Mouse (Mus musculus): ENCODE measurements around the gene Cnn2. TPM values are rescaled to one million over a fixed set of nuclear protein-coding genes. Genes with fewer than 3 reads are reported as not detected.

Cnn2 gene
- 221 and 261 TPM in 2 replicates for polyA plus RNA-seq (2015; fragmentation: Nextera tagmentation; extraction: Ambion mirVana)

DNA sequence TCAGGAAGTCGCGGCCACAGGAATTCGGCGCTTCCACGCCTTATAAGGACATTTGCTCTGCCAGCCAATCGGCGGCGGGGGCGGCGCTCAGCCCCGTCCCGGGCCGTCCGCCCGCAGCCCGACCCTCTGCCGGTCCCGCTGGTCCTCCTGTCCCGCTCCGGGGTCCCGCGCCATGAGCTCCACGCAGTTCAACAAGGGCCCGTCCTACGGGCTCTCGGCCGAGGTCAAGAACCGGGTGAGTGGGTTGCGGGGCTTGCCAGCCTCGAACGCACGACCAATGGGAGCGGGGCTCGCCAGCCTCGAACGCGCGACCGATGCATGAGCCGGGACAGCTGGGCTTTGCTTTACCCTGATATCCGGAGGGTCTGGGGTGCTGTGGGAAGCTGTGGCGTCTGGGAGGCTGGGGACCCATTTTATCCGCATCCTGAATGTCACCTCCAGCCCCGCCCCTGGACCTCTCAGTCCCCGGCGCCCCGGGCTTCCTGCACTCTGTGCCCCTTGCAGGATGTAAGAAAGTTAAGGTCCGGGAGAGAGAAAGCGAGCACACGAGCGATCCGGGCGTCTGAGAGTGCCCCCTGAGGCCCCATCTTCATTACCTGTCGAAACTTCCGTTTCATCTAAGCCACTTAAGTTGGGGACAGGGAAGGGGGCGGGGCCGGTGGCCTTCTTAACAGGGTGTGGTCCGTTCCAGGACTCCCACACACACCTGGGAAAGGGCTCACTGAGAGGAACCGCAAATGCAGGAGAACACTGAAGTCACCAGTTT lies at the start of gene Cnn2:
Gene Cnn2, plus strand, starts transcription at position 79 of the 766 bp plus-strand sequence.
- Histone ChIP-seq H3K9ac (ENCODE audit: low read depth, low read length) (peak within 1 kb of the TSS; percentile 66), H3K4me1 (replicated peaks; ENCODE audit: insufficient read depth, low read length) (peaks cover 29% of the 10 kb centered on the region), H3K4me3 (replicated peaks; ENCODE audit: low read depth, low read length) (peak within 1 kb of the TSS; percentile 66), H3K9me3 (replicated peaks; ENCODE audit: low read length) (no peaks in the 10 kb centered on the region), H3K36me3 (ENCODE audit: insufficient read depth, low read length) (peaks cover 18% of the 10 kb centered on the region; the same call in 1 of the 2 replicates), H3K27me3 (ENCODE audit: insufficient read depth, low read length) (no peaks in the 10 kb centered on the region), H3K4me2 (ENCODE audit: low read length) (peak within 1 kb of the TSS; percentile 87), H3K27ac (peak within 1 kb of the TSS; percentile 86)
- ATAC-seq (replicated peaks; ENCODE audit: low FRiP score, low read depth): no peak
- WGBS: under 1% methylated on average over 56 of the region's 59 CpGs
- TF ChIP-seq CTCF (IDR thresholded peaks at IDR 0.05; ENCODE audit: low read depth): no peak
- DNase-seq (ENCODE audit: low spot score): peak; percentile 81

DNA sequence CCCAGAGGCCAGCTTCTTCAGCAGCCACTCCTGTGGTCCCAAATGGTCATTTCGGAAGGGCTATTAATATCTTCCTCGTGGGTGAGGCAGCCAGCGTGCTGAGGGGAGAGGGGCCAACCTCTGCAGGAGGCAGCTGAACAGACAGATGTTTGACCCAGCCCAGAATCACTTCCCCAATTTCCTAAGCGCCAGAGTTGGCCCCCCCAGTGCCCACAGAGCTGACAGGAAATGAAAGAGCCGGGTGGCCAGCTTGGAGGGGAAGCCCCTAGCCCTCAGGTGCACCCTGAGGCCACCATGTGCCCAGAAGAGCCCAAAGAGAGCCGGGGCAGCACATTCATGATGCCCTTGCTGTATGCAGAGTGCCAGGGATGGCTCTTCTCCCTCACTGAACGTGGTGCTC lies 47.6 kb upstream of the Cnn2 start:
- H3K4me3 ChIP-seq (replicated peaks; ENCODE audit: low read depth, low read length): no peak overlapping the region
- 50% methylated on average over 7 of the region's 7 CpGs for WGBS
- peaks cover 42% of the 10 kb centered on the region for H3K4me1 ChIP-seq (replicated peaks; ENCODE audit: insufficient read depth, low read length)
- DNase-seq (ENCODE audit: low spot score) (no peak), ATAC-seq (replicated peaks; ENCODE audit: low FRiP score, low read depth) (no peak)
- no peaks in the 10 kb centered on the region for H3K27me3 ChIP-seq (ENCODE audit: insufficient read depth, low read length)
- H3K27ac ChIP-seq: no peak overlapping the region
- no peak overlapping the region for H3K9ac ChIP-seq (ENCODE audit: low read depth, low read length)
- no peaks in the 10 kb centered on the region for H3K9me3 ChIP-seq (replicated peaks; ENCODE audit: low read length)
- no peak for TF ChIP-seq CTCF (IDR thresholded peaks at IDR 0.05; ENCODE audit: low read depth)
- no peak overlapping the region for H3K4me2 ChIP-seq (ENCODE audit: low read length)
- H3K36me3 ChIP-seq (ENCODE audit: insufficient read depth, low read length): no peaks in the 10 kb centered on the region

DNA sequence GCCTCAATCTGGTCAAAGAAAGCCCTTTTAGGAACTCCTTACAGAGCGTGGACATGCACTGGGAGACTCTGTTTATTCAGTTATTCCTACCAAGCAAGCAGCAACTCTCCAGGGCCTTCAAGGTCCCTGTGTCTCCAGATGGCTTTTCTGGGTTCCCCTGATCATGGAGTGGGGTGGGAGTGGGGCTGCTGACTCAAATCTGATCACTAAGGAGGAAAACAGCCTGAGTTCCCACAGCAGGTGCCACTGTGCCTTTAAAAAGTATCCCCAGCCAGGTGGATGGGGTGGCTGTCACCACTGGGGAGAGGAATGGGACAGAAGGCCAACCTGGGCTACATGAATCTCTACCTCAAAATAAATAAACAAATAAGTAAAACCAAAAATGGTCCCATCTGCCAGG lies 45.4 kb upstream of the Cnn2 start:
- peaks cover 33% of the 10 kb centered on the region; the same call in 1 of the 2 replicates for H3K4me1 ChIP-seq (replicated peaks; ENCODE audit: insufficient read depth, low read length)
- ATAC-seq (replicated peaks; ENCODE audit: low FRiP score, low read depth) (no peak), DNase-seq (ENCODE audit: low spot score) (no peak)
- WGBS: 94% methylated on average over 1 of the region's 1 CpGs
- no peaks in the 10 kb centered on the region for H3K27me3 ChIP-seq (ENCODE audit: insufficient read depth, low read length)
- TF ChIP-seq CTCF (IDR thresholded peaks at IDR 0.05; ENCODE audit: low read depth): no peak
- H3K4me3 ChIP-seq (replicated peaks; ENCODE audit: low read depth, low read length): no peak overlapping the region
- H3K9ac ChIP-seq (ENCODE audit: low read depth, low read length): no peak overlapping the region
- peak overlapping the region; percentile 43 for H3K27ac ChIP-seq
- H3K4me2 ChIP-seq (ENCODE audit: low read length): no peak overlapping the region
- H3K9me3 ChIP-seq (replicated peaks; ENCODE audit: low read length): no peaks in the 10 kb centered on the region
- H3K36me3 ChIP-seq (ENCODE audit: insufficient read depth, low read length): no peaks in the 10 kb centered on the region

DNA sequence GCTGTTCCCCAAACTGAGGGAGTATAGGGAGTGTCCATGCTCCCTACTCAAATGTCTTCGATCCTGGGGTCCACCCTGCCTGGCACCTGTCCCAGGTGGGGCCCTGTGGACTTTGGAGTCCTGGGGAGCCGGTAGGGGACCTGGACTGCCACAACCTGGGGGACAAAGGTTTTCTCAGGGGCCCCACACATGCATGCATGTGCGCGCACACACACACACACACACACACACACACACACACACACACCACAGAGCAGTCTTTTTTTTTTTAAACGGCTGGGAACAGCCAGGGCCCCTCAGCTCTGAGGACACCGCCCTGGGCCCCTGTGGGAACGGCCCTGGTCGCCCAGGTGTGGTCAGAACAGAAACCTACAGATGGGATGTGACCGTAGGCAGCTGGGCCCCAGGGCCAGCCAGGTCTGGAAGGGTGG lies 44.9 kb upstream of the Cnn2 start:
- H3K4me3 ChIP-seq (replicated peaks; ENCODE audit: low read depth, low read length): no peak overlapping the region
- ATAC-seq (replicated peaks; ENCODE audit: low FRiP score, low read depth): no peak
- H3K9ac ChIP-seq (ENCODE audit: low read depth, low read length): no peak overlapping the region
- no peak for TF ChIP-seq CTCF (IDR thresholded peaks at IDR 0.05; ENCODE audit: low read depth)
- 0 out of 2 replicates have a peak, but pooled peaks cover under 1% of the 10 kb centered on the region for H3K36me3 ChIP-seq (ENCODE audit: insufficient read depth, low read length)
- no peaks in the 10 kb centered on the region for H3K27me3 ChIP-seq (ENCODE audit: insufficient read depth, low read length)
- H3K27ac ChIP-seq: peak overlapping the region; percentile 43
- H3K4me1 ChIP-seq (replicated peaks; ENCODE audit: insufficient read depth, low read length): peaks cover 33% of the 10 kb centered on the region; the same call in 1 of the 2 replicates
- DNase-seq (ENCODE audit: low spot score): no peak
- WGBS: 61% methylated on average over 9 of the region's 9 CpGs
- no peaks in the 10 kb centered on the region for H3K9me3 ChIP-seq (replicated peaks; ENCODE audit: low read length)
- no peak overlapping the region for H3K4me2 ChIP-seq (ENCODE audit: low read length)

DNA sequence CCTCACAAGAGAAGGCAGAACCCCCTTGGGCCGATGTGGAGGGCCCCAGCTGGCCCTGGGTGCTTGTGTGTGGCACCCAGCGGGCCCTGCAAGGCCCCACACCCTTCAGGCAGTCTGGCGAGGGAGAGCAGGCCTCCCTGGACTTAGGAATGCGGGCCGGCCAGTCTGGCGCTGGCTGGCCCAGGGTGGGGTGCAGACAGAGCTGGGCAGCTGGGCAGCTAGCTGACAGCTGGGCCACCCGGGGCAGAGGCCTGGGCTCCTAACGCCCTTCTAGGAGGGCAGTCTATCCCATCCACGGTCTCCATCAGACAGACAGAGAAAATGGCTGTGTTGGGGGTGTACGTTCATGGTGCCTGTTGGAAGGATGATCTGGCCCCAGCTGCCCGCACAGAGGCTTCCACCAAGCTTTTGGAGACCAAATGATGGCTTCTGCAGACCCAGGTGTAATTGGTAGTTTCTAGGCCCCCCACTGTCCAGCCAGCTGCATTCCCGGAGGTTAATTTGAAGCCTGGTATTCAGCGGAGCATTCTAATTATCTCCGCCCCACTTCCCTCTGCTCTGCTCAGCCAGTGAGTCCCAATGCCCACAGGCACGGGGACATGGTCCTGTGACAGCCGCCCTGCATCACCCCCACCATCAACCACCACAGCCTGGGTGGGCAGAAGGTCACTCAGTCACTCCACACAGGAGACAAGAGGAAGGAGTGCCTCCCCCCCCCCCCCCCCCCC lies 42.7 kb upstream of the Cnn2 start:
- ATAC-seq (replicated peaks; ENCODE audit: low FRiP score, low read depth) (peak; percentile 85), DNase-seq (ENCODE audit: low spot score) (peak; percentile 79)
- H3K4me3 ChIP-seq (replicated peaks; ENCODE audit: low read depth, low read length): no peak overlapping the region
- peak overlapping the region; percentile 81 for H3K27ac ChIP-seq
- H3K9ac ChIP-seq (ENCODE audit: low read depth, low read length): peak overlapping the region; percentile 31; the same call in 1 of the 2 replicates
- H3K36me3 ChIP-seq (ENCODE audit: insufficient read depth, low read length): peaks cover 20% of the 10 kb centered on the region
- WGBS: 31% methylated on average over 16 of the region's 16 CpGs
- TF ChIP-seq CTCF (IDR thresholded peaks at IDR 0.05; ENCODE audit: low read depth): no peak
- H3K9me3 ChIP-seq (replicated peaks; ENCODE audit: low read length): no peaks in the 10 kb centered on the region
- no peak overlapping the region for H3K4me2 ChIP-seq (ENCODE audit: low read length)
- H3K27me3 ChIP-seq (ENCODE audit: insufficient read depth, low read length): no peaks in the 10 kb centered on the region
- peaks cover 20% of the 10 kb centered on the region; the same call in 1 of the 2 replicates for H3K4me1 ChIP-seq (replicated peaks; ENCODE audit: insufficient read depth, low read length)

DNA sequence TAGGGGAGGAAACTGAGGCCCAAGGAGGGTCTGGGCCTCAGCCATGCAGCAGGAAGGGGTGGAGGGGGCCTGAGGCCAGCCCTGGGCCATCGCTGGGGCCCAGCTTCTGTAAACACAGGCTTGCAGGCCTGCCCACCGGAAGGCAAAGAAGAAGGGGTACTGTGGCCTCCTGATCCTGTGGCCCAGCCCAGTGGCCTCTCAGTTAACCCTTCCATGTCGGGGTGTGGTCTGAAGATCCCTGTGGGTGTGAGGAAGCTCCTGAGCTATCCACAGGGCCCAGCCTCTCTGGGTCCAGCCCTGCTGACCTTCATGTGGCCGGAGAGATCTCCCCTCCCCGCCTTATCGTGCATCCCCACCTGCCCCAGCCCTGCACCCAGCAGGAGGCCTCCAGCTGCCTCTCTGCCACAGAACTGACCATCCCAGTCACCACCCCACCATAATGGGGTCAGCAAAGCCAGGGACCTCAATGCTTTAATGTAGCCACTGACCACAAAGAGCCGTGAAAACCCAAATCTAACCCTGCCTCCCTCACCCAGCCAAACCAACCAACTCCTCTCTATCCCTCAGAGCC lies 41.5 kb upstream of the Cnn2 start:
- peak overlapping the region; percentile 81 for H3K27ac ChIP-seq
- 22% methylated on average over 7 of the region's 7 CpGs for WGBS
- H3K4me1 ChIP-seq (replicated peaks; ENCODE audit: insufficient read depth, low read length): peaks cover 19% of the 10 kb centered on the region; the same call in 1 of the 2 replicates
- H3K27me3 ChIP-seq (ENCODE audit: insufficient read depth, low read length): no peaks in the 10 kb centered on the region
- H3K36me3 ChIP-seq (ENCODE audit: insufficient read depth, low read length): peaks cover 32% of the 10 kb centered on the region
- no peak for ATAC-seq (replicated peaks; ENCODE audit: low FRiP score, low read depth)
- H3K4me2 ChIP-seq (ENCODE audit: low read length): peak overlapping the region; percentile 6; the same call in 1 of the 2 replicates
- no peak for TF ChIP-seq CTCF (IDR thresholded peaks at IDR 0.05; ENCODE audit: low read depth)
- no peaks in the 10 kb centered on the region for H3K9me3 ChIP-seq (replicated peaks; ENCODE audit: low read length)
- H3K9ac ChIP-seq (ENCODE audit: low read depth, low read length): peak overlapping the region; percentile 39; the same call in 1 of the 2 replicates
- no peak for DNase-seq (ENCODE audit: low spot score)
- H3K4me3 ChIP-seq (replicated peaks; ENCODE audit: low read depth, low read length): no peak overlapping the region
